Mouse (Mus musculus): Measurements from ENCODE around the gene Acads. TPM values are rescaled to one million over a fixed set of nuclear protein-coding genes. Genes with fewer than 3 reads are reported as not detected.
"Not testable (repeated sequence)": the region's sequence is repeated elsewhere in the genome, so short reads cannot be mapped to it uniquely, and the experiment has no call there.

Acads gene
- polyA plus RNA-seq, 1 experiment: 30.6 TPM

DNA sequence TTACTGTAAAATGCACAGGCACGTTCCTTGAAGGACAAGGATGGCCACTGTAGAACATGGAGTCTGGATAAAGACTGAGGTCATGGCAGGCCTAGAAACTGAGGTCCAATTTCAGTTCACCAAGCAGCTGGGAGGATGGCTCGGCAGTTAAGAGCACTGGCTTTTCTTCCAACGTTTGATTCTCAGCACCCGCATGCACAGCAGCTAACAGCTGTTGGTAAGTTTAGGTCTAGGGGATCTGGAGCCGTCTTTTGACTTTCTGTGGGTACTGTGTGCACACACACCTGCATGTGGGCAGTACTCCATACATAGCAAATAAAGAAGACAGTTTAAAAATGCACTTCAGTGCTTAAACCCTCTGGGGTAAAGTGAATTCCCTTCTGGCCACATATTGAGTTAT is 37.5 kb downstream of the Acads start:
- H3K36me3 ChIP-seq (ENCODE audit: control insufficient read depth, insufficient read depth, low read length): peaks cover 21% of the 10 kb centered on the region
- H3K4me1 ChIP-seq (ENCODE audit: control insufficient read depth, insufficient read depth, insufficient read length): no peaks in the 10 kb centered on the region
- TF ChIP-seq POLR2A (IDR thresholded peaks at IDR 0.05; ENCODE audit: low read depth, low read length): no peak
- no peak for TF ChIP-seq CTCF (IDR thresholded peaks at IDR 0.05; ENCODE audit: extremely low read depth, insufficient read depth, insufficient read length, insufficient replicate concordance)
- H3K4me3 ChIP-seq (ENCODE audit: extremely low read depth, insufficient read depth, insufficient read length): no peak overlapping the region
- 79% methylated on average over 5 of the region's 5 CpGs for WGBS
- DNase-seq (ENCODE audit: low read depth in 1 of 2, low spot score in 2 of 2): no peak
- no peaks in the 10 kb centered on the region for H3K27me3 ChIP-seq (ENCODE audit: control insufficient read depth, insufficient read depth, low read length)
- H3K27ac ChIP-seq (ENCODE audit: insufficient read depth, low read length): no peak overlapping the region

DNA sequence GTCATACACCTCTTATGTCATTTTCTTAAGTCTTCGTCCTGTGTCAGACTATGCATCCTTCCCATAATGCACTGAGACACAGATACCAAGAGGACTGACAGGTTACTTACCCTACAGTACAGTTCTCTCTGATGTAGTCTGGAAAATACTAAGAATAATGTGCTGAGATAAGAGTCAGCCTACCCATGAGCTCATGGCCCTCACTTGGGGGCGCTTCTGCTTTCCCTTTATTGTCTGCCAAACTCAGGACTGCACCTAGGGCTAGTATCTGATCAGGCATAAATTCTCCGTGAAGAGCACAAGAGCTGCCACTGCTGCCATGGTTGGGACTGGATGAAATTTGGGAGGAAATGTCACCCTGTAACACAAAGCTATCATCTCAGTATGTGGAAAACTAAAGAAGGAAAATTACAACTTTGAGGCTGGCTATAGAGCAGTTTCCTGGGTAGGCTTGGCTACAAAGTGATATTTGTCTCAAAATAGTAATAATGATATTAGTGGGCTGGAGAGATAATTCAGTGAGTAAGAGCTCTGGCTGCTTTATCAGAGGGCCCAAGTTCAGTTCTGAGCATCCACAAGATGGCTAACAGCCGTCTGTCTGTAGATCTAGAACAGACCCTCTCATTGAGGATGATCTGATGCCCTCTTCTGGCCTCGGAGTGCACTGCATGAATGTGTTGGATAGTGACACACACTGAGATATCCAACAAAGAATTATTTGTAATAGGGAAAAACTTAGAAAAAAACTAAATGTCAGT is 42.8 kb downstream of the Acads start:
- peak; percentile 19 to 73 for DNase-seq (ENCODE audit: low read depth in 1 of 2, low spot score in 2 of 2)
- Histone ChIP-seq H3K36me3 (ENCODE audit: control insufficient read depth, insufficient read depth, low read length) (peaks cover 8% of the 10 kb centered on the region), H3K4me3 (ENCODE audit: extremely low read depth, insufficient read depth, insufficient read length) (no peak overlapping the region), H3K4me1 (ENCODE audit: control insufficient read depth, insufficient read depth, insufficient read length) (no peaks in the 10 kb centered on the region), H3K27ac (ENCODE audit: insufficient read depth, low read length) (no peak overlapping the region), H3K27me3 (ENCODE audit: control insufficient read depth, insufficient read depth, low read length) (no peaks in the 10 kb centered on the region)
- WGBS: 54% methylated on average over 5 of the region's 5 CpGs
- TF ChIP-seq POLR2A (IDR thresholded peaks at IDR 0.05; ENCODE audit: low read depth, low read length) (no peak), CTCF (IDR thresholded peaks at IDR 0.05; ENCODE audit: extremely low read depth, insufficient read depth, insufficient read length, insufficient replicate concordance) (peak; percentile 59; the same call in 1 of the 2 replicates)

DNA sequence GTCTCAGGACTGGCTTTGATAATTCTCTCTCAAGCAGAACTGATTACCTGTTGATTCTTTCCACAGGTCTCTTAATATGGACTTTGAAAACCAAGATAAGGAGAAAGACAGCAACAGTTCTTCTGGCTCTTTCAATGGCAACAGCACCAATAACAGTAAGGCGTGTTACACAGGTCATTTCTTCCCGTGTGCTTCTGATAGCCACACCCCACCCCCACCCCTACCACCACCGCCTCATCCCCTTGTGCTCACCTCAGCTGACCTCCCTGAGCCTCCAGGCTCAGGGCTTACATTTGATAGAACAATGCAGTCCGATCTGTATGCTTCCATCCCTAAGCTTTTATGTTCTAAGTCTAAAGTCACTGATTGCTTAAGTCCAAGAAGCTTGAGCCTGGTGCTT is 44.4 kb downstream of the Acads start:
- Histone ChIP-seq H3K4me1 (ENCODE audit: control insufficient read depth, insufficient read depth, insufficient read length) (no peaks in the 10 kb centered on the region), H3K27ac (ENCODE audit: insufficient read depth, low read length) (no peak overlapping the region), H3K36me3 (ENCODE audit: control insufficient read depth, insufficient read depth, low read length) (peaks cover 4% of the 10 kb centered on the region), H3K4me3 (ENCODE audit: extremely low read depth, insufficient read depth, insufficient read length) (no peak overlapping the region), H3K27me3 (ENCODE audit: control insufficient read depth, insufficient read depth, low read length) (no peaks in the 10 kb centered on the region)
- WGBS: 76% methylated on average over 4 of the region's 4 CpGs
- DNase-seq (ENCODE audit: low read depth in 1 of 2, low spot score in 2 of 2): no peak
- TF ChIP-seq CTCF (IDR thresholded peaks at IDR 0.05; ENCODE audit: extremely low read depth, insufficient read depth, insufficient read length, insufficient replicate concordance) (no peak), POLR2A (IDR thresholded peaks at IDR 0.05; ENCODE audit: low read depth, low read length) (no peak)

DNA sequence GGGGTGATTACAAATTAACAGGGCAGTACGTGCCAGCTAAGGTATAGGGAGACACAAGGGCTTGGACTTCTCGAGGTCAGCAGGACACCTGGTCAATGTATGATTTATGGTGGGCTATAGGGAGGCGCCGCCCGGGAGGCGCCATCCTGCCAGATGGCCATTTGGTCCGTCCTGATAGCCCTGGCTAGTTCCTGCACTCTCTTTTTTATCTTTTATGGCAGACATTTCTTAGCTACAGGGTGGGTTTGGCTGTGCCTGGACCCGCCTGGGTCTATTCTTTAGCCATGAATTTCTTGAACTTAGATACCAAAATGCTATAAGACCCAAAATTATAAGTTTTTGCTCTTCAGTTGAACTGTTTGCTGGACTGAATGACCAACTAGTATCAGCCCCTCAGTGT is 45.8 kb downstream of the Acads start:
- not testable (repeated sequence) for DNase-seq (ENCODE audit: low read depth in 1 of 2, low spot score in 2 of 2); H3K4me1 ChIP-seq (ENCODE audit: control insufficient read depth, insufficient read depth, insufficient read length); H3K36me3 ChIP-seq (ENCODE audit: control insufficient read depth, insufficient read depth, low read length); H3K27ac ChIP-seq (ENCODE audit: insufficient read depth, low read length); H3K4me3 ChIP-seq (ENCODE audit: extremely low read depth, insufficient read depth, insufficient read length); H3K27me3 ChIP-seq (ENCODE audit: control insufficient read depth, insufficient read depth, low read length)
- 83% methylated on average over 8 of the region's 8 CpGs for WGBS

DNA sequence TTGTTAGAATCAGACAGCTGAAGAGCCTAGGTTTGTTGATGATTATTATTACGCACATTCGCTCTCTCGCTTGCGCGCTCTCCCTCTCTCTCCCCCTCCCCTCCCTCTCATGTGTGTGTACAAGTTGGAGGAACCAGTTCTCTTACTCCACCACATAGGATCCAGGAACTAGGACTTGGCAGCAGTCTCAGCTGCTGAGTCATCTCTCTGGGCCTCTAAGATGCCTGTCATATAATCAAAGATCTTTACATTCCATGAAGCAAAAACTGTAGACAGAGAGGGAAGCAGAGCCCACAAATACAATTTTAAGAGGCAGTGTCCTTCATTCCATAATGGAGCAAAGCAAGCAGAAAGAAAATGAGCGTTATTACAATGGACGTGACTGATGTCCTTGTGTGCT is 47.0 kb downstream of the Acads start:
- Histone ChIP-seq H3K27me3 (ENCODE audit: control insufficient read depth, insufficient read depth, low read length) (no peaks in the 10 kb centered on the region), H3K36me3 (ENCODE audit: control insufficient read depth, insufficient read depth, low read length) (peaks cover 4% of the 10 kb centered on the region), H3K4me1 (ENCODE audit: control insufficient read depth, insufficient read depth, insufficient read length) (no peaks in the 10 kb centered on the region; the same call in 1 of the 2 replicates), H3K4me3 (ENCODE audit: extremely low read depth, insufficient read depth, insufficient read length) (no peak overlapping the region), H3K27ac (ENCODE audit: insufficient read depth, low read length) (peak overlapping the region; percentile 4; the same call in 1 of the 2 replicates)
- no peak for DNase-seq (ENCODE audit: low read depth in 1 of 2, low spot score in 2 of 2)
- TF ChIP-seq CTCF (IDR thresholded peaks at IDR 0.05; ENCODE audit: extremely low read depth, insufficient read depth, insufficient read length, insufficient replicate concordance) (no peak), POLR2A (IDR thresholded peaks at IDR 0.05; ENCODE audit: low read depth, low read length) (no peak)
- WGBS: 80% methylated on average over 7 of the region's 7 CpGs

DNA sequence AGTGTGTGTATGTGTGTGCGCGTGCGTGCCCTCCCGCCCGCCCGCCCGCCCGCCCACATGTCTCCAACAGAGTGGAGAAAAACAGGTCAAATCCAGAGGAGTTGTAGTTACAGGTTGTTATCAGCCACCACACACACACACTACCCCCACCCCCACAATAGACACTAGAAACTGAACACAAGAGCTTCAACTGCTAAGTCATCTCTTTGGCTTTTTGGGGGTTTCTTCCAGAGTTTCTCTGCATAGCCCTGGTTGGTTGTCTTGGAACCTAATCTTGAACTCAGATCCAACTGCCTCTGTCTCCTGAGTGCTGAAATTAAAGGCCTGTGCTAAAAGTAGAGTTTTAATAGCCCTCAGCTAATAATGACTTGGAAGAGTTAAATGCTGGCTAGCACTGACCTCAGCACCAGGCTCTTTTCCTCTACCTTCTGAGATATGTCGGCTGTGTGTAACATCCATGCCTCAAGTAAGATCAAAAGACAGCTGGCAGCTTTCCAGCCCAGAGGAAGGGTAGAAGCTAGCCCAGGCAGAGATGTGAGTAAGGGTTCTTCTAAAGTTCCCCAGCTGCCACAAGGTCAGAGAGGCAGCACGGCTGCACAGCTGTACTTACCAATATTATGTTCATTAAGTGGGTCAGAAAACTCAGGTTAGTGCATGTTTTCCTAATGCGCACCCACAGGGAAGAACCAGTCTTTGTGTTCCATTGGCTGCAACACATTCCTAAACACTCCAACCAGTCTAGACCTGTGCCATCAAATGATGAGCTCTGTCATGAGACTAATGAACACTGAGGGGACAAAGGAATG is 47.8 kb downstream of the Acads start:
- Histone ChIP-seq H3K36me3 (ENCODE audit: control insufficient read depth, insufficient read depth, low read length) (peaks cover 4% of the 10 kb centered on the region), H3K27ac (ENCODE audit: insufficient read depth, low read length) (no peak overlapping the region), H3K4me1 (ENCODE audit: control insufficient read depth, insufficient read depth, insufficient read length) (no peaks in the 10 kb centered on the region; the same call in 1 of the 2 replicates), H3K27me3 (ENCODE audit: control insufficient read depth, insufficient read depth, low read length) (no peaks in the 10 kb centered on the region), H3K4me3 (ENCODE audit: extremely low read depth, insufficient read depth, insufficient read length) (no peak overlapping the region)
- DNase-seq (ENCODE audit: low read depth in 1 of 2, low spot score in 2 of 2): no peak
- no peak for TF ChIP-seq CTCF (IDR thresholded peaks at IDR 0.05; ENCODE audit: extremely low read depth, insufficient read depth, insufficient read length, insufficient replicate concordance)
- no peak for TF ChIP-seq POLR2A (IDR thresholded peaks at IDR 0.05; ENCODE audit: low read depth, low read length)
- 87% methylated on average over 11 of the region's 11 CpGs for WGBS

DNA sequence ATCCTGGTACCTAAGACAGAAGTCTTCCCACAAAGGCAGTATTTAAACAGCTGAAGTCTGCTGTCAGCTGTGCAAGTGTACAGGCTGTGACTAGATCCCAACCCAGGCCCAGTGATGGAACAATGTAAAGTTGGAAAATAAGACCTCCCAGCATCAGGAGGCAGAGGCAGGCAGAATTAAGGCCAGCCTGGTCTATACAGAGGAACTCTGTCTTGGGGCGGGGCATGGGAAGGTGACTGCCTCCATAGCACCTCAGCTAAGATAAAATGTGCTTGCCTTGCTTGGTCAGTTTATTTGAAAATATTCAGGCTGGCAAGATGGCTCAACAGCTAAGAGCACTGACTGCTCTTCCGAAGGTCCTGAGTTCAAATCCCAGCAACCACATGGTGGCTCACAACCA is 48.7 kb downstream of the Acads start:
- TF ChIP-seq POLR2A (IDR thresholded peaks at IDR 0.05; ENCODE audit: low read depth, low read length): no peak
- no peak for TF ChIP-seq CTCF (IDR thresholded peaks at IDR 0.05; ENCODE audit: extremely low read depth, insufficient read depth, insufficient read length, insufficient replicate concordance)
- no peaks in the 10 kb centered on the region for H3K27me3 ChIP-seq (ENCODE audit: control insufficient read depth, insufficient read depth, low read length)
- H3K27ac ChIP-seq (ENCODE audit: insufficient read depth, low read length): no peak overlapping the region
- H3K4me3 ChIP-seq (ENCODE audit: extremely low read depth, insufficient read depth, insufficient read length): no peak overlapping the region
- peaks cover 5% of the 10 kb centered on the region for H3K36me3 ChIP-seq (ENCODE audit: control insufficient read depth, insufficient read depth, low read length)
- no peaks in the 10 kb centered on the region; the same call in 1 of the 2 replicates for H3K4me1 ChIP-seq (ENCODE audit: control insufficient read depth, insufficient read depth, insufficient read length)
- no peak for DNase-seq (ENCODE audit: low read depth in 1 of 2, low spot score in 2 of 2)
- WGBS: 93% methylated on average over 2 of the region's 2 CpGs
